Mouse (Mus musculus) ovary, postnatal 10 days (tissue): ENCODE results near the gene Anapc15.

Experiments used
- DNase-seq: peaks from one replicate; pipeline ENCODE4 v3.0.0; 2022; ENCODE audit warnings: low spot score

The Anapc15 gene

DNA sequence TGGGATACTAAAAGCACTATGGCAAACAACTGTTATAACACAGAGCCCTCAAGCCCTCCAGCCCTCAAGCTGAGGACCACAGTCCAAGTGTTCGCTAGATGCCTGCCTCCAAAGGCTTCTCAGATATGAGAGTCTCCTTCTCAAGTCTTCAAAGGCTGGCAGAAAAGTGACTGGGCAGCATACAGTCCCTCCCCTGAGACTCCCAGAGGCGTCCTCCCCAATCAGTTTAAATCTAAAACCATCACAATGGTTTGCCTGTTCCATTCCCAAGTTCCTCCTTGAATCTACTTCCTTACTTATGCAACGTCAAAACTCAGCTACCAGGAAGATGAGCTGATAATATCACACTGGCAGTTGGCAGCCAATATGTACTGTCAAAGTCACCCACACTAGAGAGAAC is at the start of gene Anapc15:
Gene Anapc15, plus strand, starts transcription at position 301 of the 400 bp plus-strand sequence.
- DNase-seq = no peak

DNA sequence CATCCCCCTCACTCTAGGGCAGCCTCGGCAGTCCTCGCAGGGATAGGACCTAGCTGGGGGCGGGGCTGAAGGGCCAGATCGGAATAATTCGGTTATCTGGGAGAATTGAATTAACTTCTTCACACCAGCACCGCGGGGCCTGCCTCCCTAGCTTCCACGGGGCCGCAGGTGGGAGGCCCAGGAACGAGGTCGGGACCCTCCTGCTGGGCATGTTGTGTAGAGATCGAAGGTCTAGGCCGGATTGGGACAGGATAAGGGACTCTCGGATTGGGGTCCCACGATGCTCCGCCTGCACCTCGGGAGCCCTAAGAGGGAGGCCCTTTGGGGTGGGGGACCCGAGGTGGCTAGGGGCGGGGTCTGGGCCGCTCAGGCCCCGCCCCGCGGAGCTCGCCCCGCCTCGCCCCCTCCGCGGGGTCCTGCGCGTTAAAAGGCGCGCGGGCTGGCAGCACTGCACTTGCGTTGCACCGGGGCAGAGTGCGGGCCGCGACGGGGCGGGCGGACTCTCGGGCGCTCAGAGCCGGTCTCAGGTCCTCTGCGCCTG is 45.6 kb upstream of the Anapc15 start, which contains the start of gene Phox2a:
Gene Phox2a, plus strand, starts transcription at position 453 of the 541 bp plus-strand sequence.
- no peak for DNase-seq

- no peak for DNase-seq
Measured at GRCm38 (mm10) chr7:101820295-101821030, 43.1 kb upstream of the Anapc15 start.

DNA sequence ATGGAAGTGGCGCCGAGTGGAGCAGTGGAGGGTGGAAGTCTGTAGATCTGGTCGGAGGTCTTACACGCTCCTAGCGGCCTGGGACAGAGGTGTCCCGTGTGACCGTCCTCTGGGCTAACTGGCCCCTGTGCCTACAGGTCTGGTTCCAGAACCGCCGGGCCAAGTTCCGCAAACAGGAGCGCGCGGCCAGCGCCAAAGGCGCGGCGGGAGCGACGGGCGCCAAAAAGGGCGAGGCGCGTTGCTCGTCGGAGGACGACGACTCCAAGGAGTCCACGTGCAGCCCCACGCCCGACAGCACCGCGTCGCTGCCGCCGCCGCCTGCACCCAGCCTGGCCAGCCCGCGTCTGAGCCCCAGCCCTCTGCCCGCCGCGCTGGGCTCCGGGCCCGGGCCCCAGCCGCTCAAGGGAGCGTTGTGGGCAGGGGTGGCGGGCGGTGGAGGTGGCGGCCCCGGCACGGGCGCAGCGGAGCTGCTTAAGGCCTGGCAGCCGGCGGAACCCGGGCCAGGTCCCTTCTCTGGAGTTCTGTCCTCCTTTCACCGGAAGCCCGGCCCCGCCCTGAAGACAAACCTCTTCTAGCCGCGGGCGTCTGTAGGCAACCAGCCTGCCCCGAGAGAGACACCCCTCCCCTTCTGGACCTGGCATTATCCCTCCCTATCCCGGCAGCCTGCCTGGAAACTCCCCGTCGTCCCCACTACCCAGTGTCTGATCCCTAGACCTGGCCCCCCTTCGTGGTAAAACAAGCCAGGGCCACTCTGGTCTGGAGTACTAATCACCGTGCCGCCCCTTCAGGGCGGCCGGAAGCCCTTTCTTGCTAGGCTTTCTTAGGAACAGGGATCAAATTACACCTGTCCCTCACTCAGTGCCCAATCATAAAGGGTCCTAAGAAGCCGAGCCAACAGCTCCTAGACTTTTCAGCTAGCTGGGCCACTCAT is 41.7 kb upstream of the Anapc15 start:
- DNase-seq = peak; percentile 49

- no peak for DNase-seq
Measured at GRCm38 (mm10) chr7:101822836-101823757, 40.4 kb upstream of the Anapc15 start.

GRCm38 (mm10) chr7:101823758-101824630 is 39.5 kb upstream of the Anapc15 start:
- DNase-seq = no peak

GRCm38 (mm10) chr7:101830373-101830772 is 33.1 kb upstream of the Anapc15 start:
- no peak for DNase-seq

DNA sequence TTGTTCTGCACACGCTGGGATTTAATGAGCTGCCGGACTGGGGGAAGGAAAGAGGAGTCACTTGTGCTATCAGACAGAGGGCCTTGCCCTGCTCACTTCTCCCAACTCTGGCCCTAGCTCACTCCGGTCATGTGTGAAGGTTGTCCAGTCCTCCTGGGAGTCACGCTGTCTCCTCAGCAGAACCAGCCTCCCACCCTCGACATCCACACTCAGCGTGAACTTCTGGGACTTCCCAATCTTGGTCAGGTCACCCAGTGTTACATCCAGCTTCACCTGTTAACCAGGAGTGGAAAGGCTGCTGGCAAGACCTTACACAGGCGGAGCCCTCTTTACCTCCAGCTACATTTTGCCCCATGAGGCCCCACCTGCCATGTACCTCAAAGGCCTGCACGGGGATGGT is 32.1 kb upstream of the Anapc15 start:
- no peak for DNase-seq

DNA sequence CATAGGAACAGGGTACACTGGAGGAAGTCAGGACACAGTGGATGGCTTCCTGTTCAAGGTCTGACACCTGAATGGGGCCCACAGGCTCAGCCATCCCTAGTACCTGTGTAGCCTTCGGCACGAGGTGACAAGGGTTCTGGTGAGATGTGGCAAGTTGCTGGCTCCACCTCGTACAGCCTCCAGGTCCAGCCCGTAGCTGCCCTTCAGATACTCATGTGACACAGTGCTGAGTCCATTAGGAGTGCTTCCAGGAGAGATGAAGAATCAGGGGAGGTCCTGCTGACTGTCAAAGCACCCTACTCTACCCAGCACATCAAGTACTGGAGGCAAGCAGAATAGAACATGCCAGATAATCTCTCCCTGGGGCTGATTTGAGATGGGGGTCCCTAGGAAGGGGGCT is 31.1 kb upstream of the Anapc15 start:
- no peak for DNase-seq

DNA sequence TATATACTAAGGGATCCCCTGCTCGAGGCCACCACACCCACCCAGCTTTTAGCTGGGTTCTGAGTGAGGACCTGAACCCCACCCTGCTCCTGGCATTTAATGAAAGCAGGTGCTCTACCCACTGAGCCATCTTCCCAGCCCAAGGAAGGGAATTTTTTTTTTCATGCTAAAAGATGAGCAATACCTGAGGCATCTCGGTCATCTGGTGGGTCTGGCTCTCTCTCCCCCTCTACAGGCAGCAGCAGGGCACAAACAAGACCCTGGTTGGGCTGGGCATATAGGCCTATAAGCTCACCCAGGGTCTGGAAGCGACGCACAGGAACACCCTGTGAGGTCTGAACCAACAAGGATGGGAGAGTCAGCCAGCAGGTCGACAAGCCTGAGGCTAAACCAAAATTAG is 30.2 kb upstream of the Anapc15 start:
- no peak for DNase-seq

- no peak for DNase-seq
Measured at GRCm38 (mm10) chr7:101833916-101834584, 29.5 kb upstream of the Anapc15 start.

DNA sequence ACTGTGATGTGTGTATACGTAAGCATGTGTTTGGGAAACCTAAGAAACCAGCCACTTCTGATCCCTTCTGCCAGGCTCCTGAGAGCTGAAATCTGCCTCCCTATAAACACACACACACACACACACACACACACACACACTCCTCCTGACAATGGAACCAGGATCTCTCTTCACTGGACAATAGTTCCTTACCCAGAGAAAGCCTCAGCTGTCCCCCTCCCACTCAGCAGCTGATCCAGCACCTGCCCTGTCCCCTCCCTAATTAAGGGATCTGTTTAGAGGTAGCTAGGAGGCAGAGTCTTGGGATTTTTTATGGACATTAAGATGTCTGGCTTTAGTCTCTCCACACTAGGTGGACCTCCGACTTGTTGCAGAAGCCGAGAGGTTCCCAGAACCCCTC is 28.6 kb upstream of the Anapc15 start:
- no peak for DNase-seq

- no peak for DNase-seq
Measured at GRCm38 (mm10) chr7:101835457-101836109, 27.9 kb upstream of the Anapc15 start.

DNA sequence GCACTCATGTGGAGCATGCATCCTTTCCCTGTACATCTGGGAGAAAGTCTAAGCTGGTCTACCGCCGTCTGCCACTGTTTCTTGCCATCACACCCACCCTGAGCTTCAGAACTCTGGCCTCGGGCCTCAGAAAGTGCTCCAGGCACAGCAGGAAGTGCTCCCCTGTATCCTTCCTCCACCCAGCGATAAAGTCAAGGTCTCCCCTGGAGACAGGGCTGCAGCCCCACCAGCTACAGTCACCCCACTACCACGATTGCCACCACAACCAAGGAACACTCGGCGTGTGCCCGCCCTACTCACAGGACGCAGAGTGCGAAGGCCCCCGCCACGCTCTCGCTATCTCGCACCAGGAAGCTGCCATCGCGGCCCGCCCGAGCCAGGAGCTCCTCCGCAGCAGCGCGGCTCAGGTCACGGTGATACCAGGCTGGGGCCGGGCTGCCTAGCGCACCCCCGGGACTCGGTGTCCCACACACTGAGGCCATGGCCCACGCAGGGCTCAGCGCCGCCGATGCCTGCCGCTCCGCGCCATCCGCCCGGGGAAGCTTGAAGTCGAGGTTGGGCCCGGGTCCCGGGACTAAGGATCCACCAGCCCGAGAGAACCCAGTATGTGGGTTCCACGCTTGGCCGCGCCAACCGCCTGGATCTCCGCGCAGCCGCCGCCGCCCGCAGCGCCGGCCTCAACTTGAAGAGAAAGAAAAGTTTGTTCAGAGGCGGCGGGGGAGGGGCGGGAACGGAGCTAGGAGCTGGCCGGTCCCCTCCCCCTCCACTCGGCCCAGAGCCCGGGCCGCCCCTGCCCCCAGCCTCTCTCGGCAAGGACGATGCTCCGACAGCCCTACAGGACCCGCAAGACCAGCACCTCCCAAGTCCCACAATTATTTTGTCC is 27.0 kb upstream of the Anapc15 start:
- peak; percentile 48 for DNase-seq

GRCm38 (mm10) chr7:101837154-101837605 is 26.3 kb upstream of the Anapc15 start:
- no peak for DNase-seq

DNA sequence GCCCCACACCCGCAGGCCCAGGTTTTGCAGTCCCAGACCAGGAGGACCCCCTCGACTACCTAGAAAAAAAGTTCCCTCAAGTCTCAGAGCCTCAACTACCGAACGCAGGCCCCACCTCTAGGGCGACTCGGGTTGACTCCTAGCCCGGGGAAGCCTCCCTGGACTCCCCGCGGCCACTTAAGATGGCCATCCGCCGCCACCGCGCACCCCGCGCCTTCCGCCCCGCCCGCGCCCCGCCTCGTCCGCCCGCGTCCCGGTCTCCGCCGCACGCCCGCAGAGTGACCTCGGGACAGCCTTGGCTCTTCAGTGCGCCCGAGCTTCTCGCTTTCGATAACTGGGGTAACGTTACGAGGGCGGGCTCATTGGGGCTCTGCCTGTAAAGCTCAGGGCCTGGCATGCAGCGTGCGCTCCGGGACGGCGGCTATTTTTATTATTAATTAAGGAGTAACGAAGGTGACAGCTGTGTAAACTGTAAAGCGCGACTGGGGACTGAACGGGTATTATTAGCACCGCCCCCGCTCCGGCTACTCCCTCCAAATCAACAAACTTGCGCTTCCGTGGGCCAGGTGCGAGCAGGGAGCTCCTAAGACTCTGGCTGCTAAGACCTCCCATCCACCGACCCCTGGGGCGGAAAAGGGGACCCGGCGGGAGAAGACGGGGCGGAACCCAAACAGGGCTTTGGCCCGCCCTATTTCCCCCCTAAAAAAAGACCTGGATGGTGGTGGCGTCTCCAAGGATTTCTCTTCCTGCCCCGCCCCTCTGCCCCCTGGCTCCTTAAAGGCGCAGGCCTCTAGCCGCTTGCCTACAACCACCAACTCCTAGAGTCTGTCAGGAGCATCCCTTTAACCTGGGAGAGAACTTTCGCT is 25.7 kb upstream of the Anapc15 start, which contains the start of gene Inppl1:
Gene Inppl1, minus strand, starts transcription at position 624 of the 866 bp plus-strand sequence.
- DNase-seq = peak; percentile 66

- no peak for DNase-seq
Measured at GRCm38 (mm10) chr7:101844186-101844585, 19.3 kb upstream of the Anapc15 start.
